Mouse (Mus musculus) liver, adult (tissue): ENCODE results near the gene Gimap7.

ENCODE experiments used
- GATA4 ChIP-seq: IDR thresholded peaks from 2 replicates; pipeline ENCODE4 v1.6.1; 2014; ENCODE audit warnings: mild to moderate bottlenecking, low read length; ENCODE audit not compliant: insufficient replicate concordance

The Gimap7 gene

GRCm38 (mm10) chr6:48723468-48723867 lies 5.0 kb downstream of the Gimap7 start:
- no peak for TF ChIP-seq GATA4

GRCm38 (mm10) chr6:48725476-48725875 lies 7.1 kb downstream of the Gimap7 start:
- no peak for TF ChIP-seq GATA4

DNA sequence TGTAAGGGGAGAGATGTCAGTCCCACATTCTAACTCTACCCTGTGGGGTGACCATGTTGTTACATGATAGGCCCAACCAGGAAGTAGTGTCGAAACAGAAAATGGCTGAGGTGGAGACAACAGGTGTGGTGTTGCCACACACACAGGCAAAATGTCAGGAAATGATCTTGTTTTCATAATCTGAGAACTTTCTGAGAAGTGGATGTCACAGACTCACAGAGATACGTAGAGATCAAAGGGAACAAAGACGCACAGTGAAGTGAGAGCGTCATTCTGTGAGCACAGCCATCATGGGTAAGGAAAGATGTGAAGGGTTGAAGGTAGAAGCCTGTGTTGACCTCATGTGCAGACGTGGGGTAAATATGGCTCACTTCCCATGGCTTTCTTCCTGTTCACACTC lies 9.3 kb downstream of the Gimap7 start:
- TF ChIP-seq GATA4: no peak

- TF ChIP-seq GATA4: no peak
These were observed 14.5 kb downstream of the Gimap7 start for GRCm38 (mm10) chr6:48732864-48733304.

- TF ChIP-seq GATA4: no peak
These were observed 15.2 kb downstream of the Gimap7 start for GRCm38 (mm10) chr6:48733660-48734059.

GRCm38 (mm10) chr6:48737053-48737452 lies 18.6 kb downstream of the Gimap7 start:
- no peak for TF ChIP-seq GATA4

- no peak for TF ChIP-seq GATA4
These were observed 19.3 kb downstream of the Gimap7 start for GRCm38 (mm10) chr6:48737688-48738087.

DNA sequence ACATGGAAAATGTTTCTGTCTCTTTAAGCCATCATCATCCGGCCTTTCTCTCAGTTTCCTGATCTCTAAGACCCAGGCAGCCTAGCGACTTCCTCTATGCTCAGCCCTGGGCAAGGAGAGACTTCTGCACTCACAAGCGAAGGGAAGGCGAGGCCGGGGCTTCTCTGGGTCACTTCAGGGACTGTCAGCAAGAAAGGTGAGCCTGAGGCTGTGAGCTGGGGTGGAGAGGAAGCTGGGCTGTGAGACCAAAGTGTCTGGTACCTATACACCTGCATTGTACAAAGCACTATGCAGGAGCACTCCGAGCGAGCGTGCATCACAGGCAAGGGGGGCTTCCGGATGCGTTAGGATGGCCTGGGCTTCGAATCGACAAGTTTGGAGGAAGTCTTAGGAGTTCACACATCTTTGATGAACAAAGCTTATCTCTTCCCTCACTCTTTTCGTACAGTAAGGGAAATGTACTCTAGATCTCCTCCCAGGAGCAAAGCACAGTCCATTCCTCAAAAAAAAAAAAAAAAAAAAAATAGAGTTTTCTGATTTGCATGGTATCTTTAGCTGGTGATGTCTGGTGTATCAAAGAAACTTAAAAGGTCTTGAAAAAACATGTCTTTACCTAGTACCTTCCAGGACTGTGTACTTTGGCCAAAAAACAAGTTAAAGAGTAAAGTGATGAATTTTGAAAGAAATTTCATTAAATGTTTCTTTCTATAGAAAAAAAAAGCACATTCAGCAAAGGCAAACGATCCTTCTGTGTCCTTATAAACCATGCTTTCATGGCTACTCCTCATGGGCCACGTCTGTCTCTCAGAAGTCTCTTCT lies 20.7 kb downstream of the Gimap7 start, which contains the start of gene Gimap1:
TSS of gene Gimap1 (plus strand) at position 94 of the 819 bp plus-strand sequence.
- TF ChIP-seq GATA4: peak; percentile 8; the same call in 1 of the 2 replicates

DNA sequence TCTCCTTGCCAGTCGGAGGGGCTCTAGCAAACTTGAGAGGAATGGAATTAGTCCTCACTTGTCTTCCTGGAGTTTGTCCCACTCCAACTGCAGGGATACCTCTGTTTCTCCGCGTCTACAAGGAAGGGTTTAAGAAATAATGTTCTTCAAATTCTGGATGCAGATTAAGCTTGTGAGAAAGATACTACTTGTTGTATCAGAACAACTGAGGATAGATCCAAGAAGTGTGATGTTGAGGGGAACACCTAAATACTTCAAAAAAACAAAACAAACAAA lies 21.3 kb downstream of the Gimap7 start:
- TF ChIP-seq GATA4: no peak

- TF ChIP-seq GATA4: no peak
These were observed 22.2 kb downstream of the Gimap7 start for GRCm38 (mm10) chr6:48740501-48741169.

- TF ChIP-seq GATA4: no peak
These were observed 22.9 kb downstream of the Gimap7 start for GRCm38 (mm10) chr6:48741273-48741672.

DNA sequence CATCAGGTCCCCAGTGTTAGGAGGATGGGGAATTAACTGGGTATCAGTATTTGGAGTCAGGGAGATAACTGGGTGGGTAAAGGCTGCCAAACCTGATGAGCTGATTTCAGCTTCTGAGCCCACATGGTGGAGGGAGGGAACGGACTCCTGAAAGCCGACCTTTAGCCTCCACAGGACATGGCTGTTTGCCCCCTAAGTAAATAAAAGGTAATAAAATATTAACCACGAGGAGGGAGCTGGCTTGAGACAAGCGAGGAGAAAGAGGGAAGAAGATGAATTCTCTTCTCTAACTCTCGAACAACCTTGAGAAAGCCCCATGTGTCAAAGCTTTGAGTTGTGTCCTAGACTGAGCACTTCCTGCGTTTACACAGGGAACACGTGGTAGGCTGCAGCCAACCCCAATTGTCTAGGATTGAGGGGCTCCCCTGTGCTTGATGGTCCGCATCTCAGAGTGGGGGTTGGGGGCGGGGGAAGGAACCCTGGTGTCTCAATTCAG lies 23.3 kb downstream of the Gimap7 start:
- TF ChIP-seq GATA4: no peak

- TF ChIP-seq GATA4: no peak
These were observed 24.3 kb downstream of the Gimap7 start for GRCm38 (mm10) chr6:48742422-48743351.

DNA sequence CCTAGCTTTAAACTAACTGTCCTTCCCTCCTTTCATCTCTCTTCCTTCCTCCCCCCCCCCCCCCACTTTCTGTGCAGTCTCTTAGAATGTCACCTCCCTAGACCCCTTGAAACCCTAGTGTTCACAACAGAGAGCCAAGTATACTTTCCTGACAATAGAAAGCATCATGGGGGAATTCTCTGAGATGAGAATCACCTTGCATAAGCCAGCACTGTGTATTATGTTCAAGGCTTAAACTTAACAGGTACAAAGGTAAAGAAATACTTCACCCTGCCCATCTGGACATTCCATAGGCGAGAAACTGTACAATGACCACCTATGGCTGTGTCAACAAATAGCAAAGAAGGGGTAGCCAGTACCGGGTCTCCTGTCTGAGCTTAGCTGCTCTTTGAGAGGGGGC lies 27.1 kb downstream of the Gimap7 start:
- TF ChIP-seq GATA4: no peak
